Mouse (Mus musculus): ENCODE measurements around the gene Pex11g. TPM values are rescaled to one million over a fixed set of nuclear protein-coding genes. Genes with fewer than 3 reads are reported as not detected.

Gene Pex11g
- polyA plus RNA-seq, 1 experiment from 2014 or later: 3.1 TPM

Other genes starting within 250 kb of the Pex11g start
- 39.2 and 45.7 TPM in 2 replicates for gene Insr, start 188.1 kb downstream of the Pex11g start, polyA plus RNA-seq (2014; fragmentation: Nextera tagmentation; extraction: Ambion mirVana)
- gene A430078G23Rik, start 114.3 kb downstream of the Pex11g start, polyA plus RNA-seq (2014; fragmentation: Nextera tagmentation; extraction: Ambion mirVana): 0.10 TPM in 1 of 2 replicates, not detected in the other
- 5.3 and 6.2 TPM in 2 replicates for gene Arhgef18, start 74.7 kb downstream of the Pex11g start, polyA plus RNA-seq (2014; fragmentation: Nextera tagmentation; extraction: Ambion mirVana)
- gene Tex45, start 3.2 kb upstream of the Pex11g start, polyA plus RNA-seq (2014; fragmentation: Nextera tagmentation; extraction: Ambion mirVana): not detected in 2 replicates
- gene Zfp358, start 25.5 kb upstream of the Pex11g start, polyA plus RNA-seq (2014; fragmentation: Nextera tagmentation; extraction: Ambion mirVana): 11.5 and 19.7 TPM in 2 replicates
- gene Mcoln1, start 32.8 kb upstream of the Pex11g start, polyA plus RNA-seq (2014; fragmentation: Nextera tagmentation; extraction: Ambion mirVana): 31.3 and 48.1 TPM in 2 replicates
- gene Pnpla6, start 47.7 kb upstream of the Pex11g start, polyA plus RNA-seq (2014; fragmentation: Nextera tagmentation; extraction: Ambion mirVana): 14.0 and 15.9 TPM in 2 replicates
- 3.9 and 5.1 TPM in 2 replicates for gene C330021F23Rik, start 100.3 kb upstream of the Pex11g start, polyA plus RNA-seq (2014; fragmentation: Nextera tagmentation; extraction: Ambion mirVana)
- gene Camsap3, start 119.6 kb upstream of the Pex11g start, polyA plus RNA-seq (2014; fragmentation: Nextera tagmentation; extraction: Ambion mirVana): 1.6 TPM in 2 replicates
- 32.6 and 34.7 TPM in 2 replicates for gene Xab2, start 153.6 kb upstream of the Pex11g start, polyA plus RNA-seq (2014; fragmentation: Nextera tagmentation; extraction: Ambion mirVana)
- gene Pet100, start 153.9 kb upstream of the Pex11g start, polyA plus RNA-seq (2014; fragmentation: Nextera tagmentation; extraction: Ambion mirVana): 109 and 114 TPM in 2 replicates
- 0.11 TPM in 1 of 2 replicates, not detected in the other for gene Pcp2, start 157.9 kb upstream of the Pex11g start, polyA plus RNA-seq (2014; fragmentation: Nextera tagmentation; extraction: Ambion mirVana)
- gene Stxbp2, start 163.3 kb upstream of the Pex11g start, polyA plus RNA-seq (2014; fragmentation: Nextera tagmentation; extraction: Ambion mirVana): 57.7 and 60.2 TPM in 2 replicates
- not detected in 2 replicates for gene Retn, start 188.1 kb upstream of the Pex11g start, polyA plus RNA-seq (2014; fragmentation: Nextera tagmentation; extraction: Ambion mirVana)
- not detected in 2 replicates for gene Mcemp1, start 198.1 kb upstream of the Pex11g start, polyA plus RNA-seq (2014; fragmentation: Nextera tagmentation; extraction: Ambion mirVana)
- gene Fcor, start 204.7 kb upstream of the Pex11g start, polyA plus RNA-seq (2014; fragmentation: Nextera tagmentation; extraction: Ambion mirVana): 9.4 and 12.2 TPM in 2 replicates
- gene Trappc5, start 208.6 kb upstream of the Pex11g start, polyA plus RNA-seq (2014; fragmentation: Nextera tagmentation; extraction: Ambion mirVana): 26.3 and 33.2 TPM in 2 replicates
- 0.13 and 0.14 TPM in 2 replicates for gene Fcer2a, start 226.5 kb upstream of the Pex11g start, polyA plus RNA-seq (2014; fragmentation: Nextera tagmentation; extraction: Ambion mirVana)

Data from heart, embryonic 11.5 days (tissue).